Mouse (Mus musculus) heart, embryonic 16.5 days (tissue): Measurements from ENCODE around the gene Gm34653. TPM values are rescaled to one million over a fixed set of nuclear protein-coding genes. Genes with fewer than 3 reads are reported as not detected.

ENCODE experiments used
- polyA plus RNA-seq: library from polyadenylated mRNA; unstranded; fragments of >200 nt; fragmentation: Nextera tagmentation; extraction: Ambion mirVana; gene quantifications from 2 replicates; pipeline ENCODE4 v1.2.1, GENCODE M21; 2015

Gm34653 gene
- polyA plus RNA-seq, 1 experiment from 2014 or later = not detected

Other genes starting within 250 kb of the Gm34653 start
- 61.2 and 62.7 TPM in 2 replicates for gene Gapvd1, start 77.8 kb upstream of the Gm34653 start, polyA plus RNA-seq
- gene Hspa5, start 61.0 kb upstream of the Gm34653 start, polyA plus RNA-seq = 630 and 742 TPM in 2 replicates
- gene Rabepk, start 33.1 kb upstream of the Gm34653 start, polyA plus RNA-seq = 26.3 and 26.9 TPM in 2 replicates
- 64.5 and 71.1 TPM in 2 replicates for gene Fbxw2, start 6.7 kb upstream of the Gm34653 start, polyA plus RNA-seq
- 0.20 and 0.32 TPM in 2 replicates for gene Cutal, start 41.4 kb downstream of the Gm34653 start, polyA plus RNA-seq
- gene Psmd5, start 42.0 kb downstream of the Gm34653 start, polyA plus RNA-seq = 54.0 and 57.4 TPM in 2 replicates
- 2.1 and 2.6 TPM in 2 replicates for gene Phf19, start 81.0 kb downstream of the Gm34653 start, polyA plus RNA-seq
- 2.7 and 3.3 TPM in 2 replicates for gene Traf1, start 128.8 kb downstream of the Gm34653 start, polyA plus RNA-seq
- 0.09 and 0.35 TPM in 2 replicates for gene Hc, start 228.4 kb downstream of the Gm34653 start, polyA plus RNA-seq